Mouse (Mus musculus): ENCODE results near the gene Jarid2. TPM values are rescaled to one million over a fixed set of nuclear protein-coding genes. Genes with fewer than 3 reads are reported as not detected.

The Jarid2 gene
- polyA plus RNA-seq, 1 experiment from 2014 or later, result 22.5 TPM

- no peak for ATAC-seq (replicated peaks; ENCODE audit: low FRiP score, low read depth)
Observed at GRCm38 (mm10) chr13:44796775-44797174, 67.5 kb downstream of the Jarid2 start.

GRCm38 (mm10) chr13:44798280-44798679 is 69.0 kb downstream of the Jarid2 start:
- Histone ChIP-seq H3K9me3 (replicated peaks; ENCODE audit: low read length) (no peaks in the 10 kb centered on the region), H3K36me3 (ENCODE audit: insufficient read depth, low read length) (no peaks in the 10 kb centered on the region), H3K4me1 (replicated peaks; ENCODE audit: insufficient read depth, low read length) (0 out of 2 replicates have a peak, but pooled peaks cover 4% of the 10 kb centered on the region), H3K27ac (no peak overlapping the region), H3K4me2 (ENCODE audit: low read length) (no peak overlapping the region), H3K4me3 (replicated peaks; ENCODE audit: low read depth, low read length) (no peak overlapping the region), H3K9ac (ENCODE audit: low read depth, low read length) (no peak overlapping the region), H3K27me3 (ENCODE audit: insufficient read depth, low read length) (no peaks in the 10 kb centered on the region)
- TF ChIP-seq CTCF (IDR thresholded peaks at IDR 0.05; ENCODE audit: low read depth), result peak; percentile 58
- ATAC-seq (replicated peaks; ENCODE audit: low FRiP score, low read depth), result no peak
- no peak for DNase-seq (ENCODE audit: low spot score)
- 73% methylated on average over 3 of the region's 3 CpGs for WGBS

More at GRCm38 (mm10) chr13:44796775-44797174, 67.5 kb downstream of the Jarid2 start:
- Histone ChIP-seq H3K36me3 (ENCODE audit: insufficient read depth, low read length) (no peaks in the 10 kb centered on the region), H3K27ac (no peak overlapping the region), H3K9me3 (replicated peaks; ENCODE audit: low read length) (no peaks in the 10 kb centered on the region), H3K9ac (ENCODE audit: low read depth, low read length) (no peak overlapping the region), H3K27me3 (ENCODE audit: insufficient read depth, low read length) (no peaks in the 10 kb centered on the region), H3K4me3 (replicated peaks; ENCODE audit: low read depth, low read length) (no peak overlapping the region), H3K4me2 (ENCODE audit: low read length) (no peak overlapping the region), H3K4me1 (replicated peaks; ENCODE audit: insufficient read depth, low read length) (peaks cover 4% of the 10 kb centered on the region; the same call in 1 of the 2 replicates)
- 65% methylated on average over 2 of the region's 2 CpGs for WGBS
- DNase-seq (ENCODE audit: low spot score), result no peak
- TF ChIP-seq CTCF (IDR thresholded peaks at IDR 0.05; ENCODE audit: low read depth), result no peak

- Histone ChIP-seq H3K9ac (ENCODE audit: low read depth, low read length) (no peak overlapping the region), H3K4me2 (ENCODE audit: low read length) (no peak overlapping the region), H3K36me3 (ENCODE audit: insufficient read depth, low read length) (no peaks in the 10 kb centered on the region), H3K9me3 (replicated peaks; ENCODE audit: low read length) (no peaks in the 10 kb centered on the region), H3K27me3 (ENCODE audit: insufficient read depth, low read length) (no peaks in the 10 kb centered on the region), H3K27ac (no peak overlapping the region), H3K4me1 (replicated peaks; ENCODE audit: insufficient read depth, low read length) (0 out of 2 replicates have a peak, but pooled peaks cover 4% of the 10 kb centered on the region), H3K4me3 (replicated peaks; ENCODE audit: low read depth, low read length) (no peak overlapping the region)
- ATAC-seq (replicated peaks; ENCODE audit: low FRiP score, low read depth) (no peak), DNase-seq (ENCODE audit: low spot score) (no peak)
- TF ChIP-seq CTCF (IDR thresholded peaks at IDR 0.05; ENCODE audit: low read depth), result no peak
Observed at GRCm38 (mm10) chr13:44799166-44799565, 69.9 kb downstream of the Jarid2 start.

GRCm38 (mm10) chr13:44800059-44800458 is 70.8 kb downstream of the Jarid2 start:
- no peak for ATAC-seq (replicated peaks; ENCODE audit: low FRiP score, low read depth)
- H3K4me2 ChIP-seq (ENCODE audit: low read length), result no peak overlapping the region
- no peaks in the 10 kb centered on the region for H3K9me3 ChIP-seq (replicated peaks; ENCODE audit: low read length)
- H3K27me3 ChIP-seq (ENCODE audit: insufficient read depth, low read length), result no peaks in the 10 kb centered on the region
- no peak overlapping the region for H3K4me3 ChIP-seq (replicated peaks; ENCODE audit: low read depth, low read length)
- H3K9ac ChIP-seq (ENCODE audit: low read depth, low read length), result no peak overlapping the region
- no peaks in the 10 kb centered on the region for H3K36me3 ChIP-seq (ENCODE audit: insufficient read depth, low read length)
- TF ChIP-seq CTCF (IDR thresholded peaks at IDR 0.05; ENCODE audit: low read depth), result no peak
- 0 out of 2 replicates have a peak, but pooled peaks cover 4% of the 10 kb centered on the region for H3K4me1 ChIP-seq (replicated peaks; ENCODE audit: insufficient read depth, low read length)
- 54% methylated on average over 7 of the region's 7 CpGs for WGBS
- peak; percentile 24 for DNase-seq (ENCODE audit: low spot score)
- no peak overlapping the region for H3K27ac ChIP-seq

- Histone ChIP-seq H3K4me2 (ENCODE audit: low read length) (no peak overlapping the region), H3K9me3 (replicated peaks; ENCODE audit: low read length) (no peaks in the 10 kb centered on the region), H3K27ac (no peak overlapping the region), H3K36me3 (ENCODE audit: insufficient read depth, low read length) (no peaks in the 10 kb centered on the region), H3K9ac (ENCODE audit: low read depth, low read length) (no peak overlapping the region), H3K4me3 (replicated peaks; ENCODE audit: low read depth, low read length) (no peak overlapping the region), H3K27me3 (ENCODE audit: insufficient read depth, low read length) (no peaks in the 10 kb centered on the region), H3K4me1 (replicated peaks; ENCODE audit: insufficient read depth, low read length) (0 out of 2 replicates have a peak, but pooled peaks cover 4% of the 10 kb centered on the region)
- TF ChIP-seq CTCF (IDR thresholded peaks at IDR 0.05; ENCODE audit: low read depth), result peak; percentile 82
- ATAC-seq (replicated peaks; ENCODE audit: low FRiP score, low read depth) (no peak), DNase-seq (ENCODE audit: low spot score) (peak; percentile 74)
- 25% methylated on average over 1 of the region's 1 CpGs for WGBS
Observed at GRCm38 (mm10) chr13:44804876-44805275, 75.6 kb downstream of the Jarid2 start.

GRCm38 (mm10) chr13:44808307-44808706 is 79.0 kb downstream of the Jarid2 start:
- H3K27ac ChIP-seq, result no peak overlapping the region
- H3K9me3 ChIP-seq (replicated peaks; ENCODE audit: low read length), result no peaks in the 10 kb centered on the region
- no peak overlapping the region for H3K9ac ChIP-seq (ENCODE audit: low read depth, low read length)
- ATAC-seq (replicated peaks; ENCODE audit: low FRiP score, low read depth) (no peak), DNase-seq (ENCODE audit: low spot score) (no peak)
- 86% methylated on average over 1 of the region's 1 CpGs for whole genome bisulfite sequencing
- H3K4me1 ChIP-seq (replicated peaks; ENCODE audit: insufficient read depth, low read length), result no peaks in the 10 kb centered on the region
- H3K27me3 ChIP-seq (ENCODE audit: insufficient read depth, low read length), result no peaks in the 10 kb centered on the region
- no peaks in the 10 kb centered on the region for H3K36me3 ChIP-seq (ENCODE audit: insufficient read depth, low read length)
- no peak for TF ChIP-seq CTCF (IDR thresholded peaks at IDR 0.05; ENCODE audit: low read depth)
- H3K4me3 ChIP-seq (replicated peaks; ENCODE audit: low read depth, low read length), result no peak overlapping the region
- H3K4me2 ChIP-seq (ENCODE audit: low read length), result no peak overlapping the region

- Histone ChIP-seq H3K36me3 (ENCODE audit: insufficient read depth, low read length) (no peaks in the 10 kb centered on the region), H3K27me3 (ENCODE audit: insufficient read depth, low read length) (no peaks in the 10 kb centered on the region), H3K9ac (ENCODE audit: low read depth, low read length) (no peak overlapping the region), H3K4me3 (replicated peaks; ENCODE audit: low read depth, low read length) (no peak overlapping the region), H3K4me2 (ENCODE audit: low read length) (no peak overlapping the region), H3K9me3 (replicated peaks; ENCODE audit: low read length) (no peaks in the 10 kb centered on the region), H3K4me1 (replicated peaks; ENCODE audit: insufficient read depth, low read length) (no peaks in the 10 kb centered on the region), H3K27ac (no peak overlapping the region)
- no peak for DNase-seq (ENCODE audit: low spot score)
- 69% methylated on average over 2 of the region's 2 CpGs for WGBS
- ATAC-seq (replicated peaks; ENCODE audit: low FRiP score, low read depth), result no peak
- TF ChIP-seq CTCF (IDR thresholded peaks at IDR 0.05; ENCODE audit: low read depth), result no peak
Observed at GRCm38 (mm10) chr13:44811021-44811420, 81.7 kb downstream of the Jarid2 start.

Measured in kidney, postnatal 0 days (tissue).